Mouse (Mus musculus): Measurements from ENCODE around the gene Zfp759. TPM values are rescaled to one million over a fixed set of nuclear protein-coding genes. Genes with fewer than 3 reads are reported as not detected.
"Not testable (repeated sequence)": the region's sequence is repeated elsewhere in the genome, so short reads cannot be mapped to it uniquely, and the experiment has no call there.

Gene Zfp759
- 1.8 and 3.8 TPM in 2 replicates for polyA plus RNA-seq (2016; fragmentation: Nextera tagmentation; extraction: Ambion mirVana)

- not testable (repeated sequence) for H3K4me2 ChIP-seq (replicated peaks); ATAC-seq (ENCODE audit: low FRiP score, low read depth)
Measured at GRCm38 (mm10) chr13:67121360-67121759, at the start of gene Zfp759. Zfp759 (plus strand) TSS chr13:67121660.

GRCm38 (mm10) chr13:67072786-67073185, 48.7 kb upstream of the Zfp759 start:
- H3K27ac ChIP-seq = no peak overlapping the region
- no peak overlapping the region for H3K9ac ChIP-seq
- no peak for ATAC-seq (ENCODE audit: low FRiP score, low read depth)
- H3K4me2 ChIP-seq (replicated peaks) = no peak overlapping the region
- no peaks in the 10 kb centered on the region for H3K27me3 ChIP-seq (replicated peaks)
- no peaks in the 10 kb centered on the region for H3K4me1 ChIP-seq
- 93% methylated on average over 2 of the region's 2 CpGs for WGBS
- H3K4me3 ChIP-seq = no peak overlapping the region
- peaks cover 51% of the 10 kb centered on the region for H3K36me3 ChIP-seq
- H3K9me3 ChIP-seq = peaks cover 47% of the 10 kb centered on the region

More at GRCm38 (mm10) chr13:67121360-67121759, at the start of gene Zfp759:
- H3K27me3 ChIP-seq (replicated peaks); H3K4me1 ChIP-seq; H3K27ac ChIP-seq; H3K9ac ChIP-seq; H3K9me3 ChIP-seq; H3K4me3 ChIP-seq; H3K36me3 ChIP-seq: not testable (repeated sequence)

- H3K4me2 ChIP-seq (replicated peaks) = no peak overlapping the region
- H3K27me3 ChIP-seq (replicated peaks) = no peaks in the 10 kb centered on the region
- H3K4me3 ChIP-seq = no peak overlapping the region
- no peak overlapping the region for H3K9ac ChIP-seq
- ATAC-seq (ENCODE audit: low FRiP score, low read depth) = no peak
- H3K36me3 ChIP-seq = peaks cover 35% of the 10 kb centered on the region
- H3K4me1 ChIP-seq = peaks cover 3% of the 10 kb centered on the region; the same call in 1 of the 2 replicates
- H3K9me3 ChIP-seq = peaks cover 23% of the 10 kb centered on the region
- no peak overlapping the region for H3K27ac ChIP-seq
- 97% methylated on average over 2 of the region's 2 CpGs for WGBS
Measured at GRCm38 (mm10) chr13:67077244-67077643, 44.2 kb upstream of the Zfp759 start.

- WGBS = under 1% methylated on average over 24 of the region's 24 CpGs
- peak; percentile 98 for ATAC-seq (ENCODE audit: low FRiP score, low read depth)
- Histone ChIP-seq H3K4me3 (peak overlapping the region; percentile 68), H3K4me2 (replicated peaks) (peak overlapping the region; percentile 77), H3K27me3 (replicated peaks) (no peaks in the 10 kb centered on the region), H3K4me1 (peaks cover 3% of the 10 kb centered on the region; the same call in 1 of the 2 replicates), H3K36me3 (peaks cover 12% of the 10 kb centered on the region; the same call in 1 of the 2 replicates), H3K9me3 (peaks cover 2% of the 10 kb centered on the region; the same call in 1 of the 2 replicates), H3K9ac (peak overlapping the region; percentile 64), H3K27ac (peak overlapping the region; percentile 32; the same call in 1 of the 2 replicates)
Measured at GRCm38 (mm10) chr13:67081142-67081713, 40.2 kb upstream of the Zfp759 start.

GRCm38 (mm10) chr13:67081946-67082345, 39.5 kb upstream of the Zfp759 start:
- Histone ChIP-seq H3K36me3 (peaks cover 11% of the 10 kb centered on the region; the same call in 1 of the 2 replicates), H3K4me3 (no peak overlapping the region), H3K27ac (no peak overlapping the region), H3K9ac (no peak overlapping the region), H3K27me3 (replicated peaks) (no peaks in the 10 kb centered on the region), H3K4me1 (peaks cover 3% of the 10 kb centered on the region; the same call in 1 of the 2 replicates), H3K9me3 (no peaks in the 10 kb centered on the region; the same call in 1 of the 2 replicates), H3K4me2 (replicated peaks) (peak overlapping the region; percentile 77)
- 77% methylated on average over 1 of the region's 1 CpGs for WGBS
- ATAC-seq (ENCODE audit: low FRiP score, low read depth) = no peak

GRCm38 (mm10) chr13:67090154-67090553, 31.3 kb upstream of the Zfp759 start:
- H3K4me3 ChIP-seq = no peak overlapping the region
- no peaks in the 10 kb centered on the region for H3K4me1 ChIP-seq
- WGBS = 86% methylated on average over 1 of the region's 1 CpGs
- H3K27ac ChIP-seq = no peak overlapping the region
- H3K4me2 ChIP-seq (replicated peaks) = no peak overlapping the region
- no peak for ATAC-seq (ENCODE audit: low FRiP score, low read depth)
- no peaks in the 10 kb centered on the region for H3K27me3 ChIP-seq (replicated peaks)
- H3K36me3 ChIP-seq = no peaks in the 10 kb centered on the region
- H3K9me3 ChIP-seq = no peaks in the 10 kb centered on the region
- H3K9ac ChIP-seq = no peak overlapping the region

- no peaks in the 10 kb centered on the region for H3K36me3 ChIP-seq
- WGBS = 92% methylated on average over 10 of the region's 10 CpGs
- no peak within 1 kb of the TSS for H3K4me2 ChIP-seq (replicated peaks)
- no peak within 1 kb of the TSS for H3K9ac ChIP-seq
- H3K9me3 ChIP-seq = no peaks in the 10 kb centered on the region
- H3K27me3 ChIP-seq (replicated peaks) = no peaks in the 10 kb centered on the region
- H3K4me3 ChIP-seq = no peak within 1 kb of the TSS
- no peaks in the 10 kb centered on the region for H3K4me1 ChIP-seq
- no peak within 1 kb of the TSS for H3K27ac ChIP-seq
- no peak for ATAC-seq (ENCODE audit: low FRiP score, low read depth)
Measured at GRCm38 (mm10) chr13:67097876-67098275, 23.6 kb upstream of the Zfp759 start, which contains the start of gene Zfp708. Zfp708 (minus strand) TSS chr13:67097976.

- peak overlapping the region; percentile 54 for H3K4me3 ChIP-seq
- no peaks in the 10 kb centered on the region for H3K27me3 ChIP-seq (replicated peaks)
- H3K9me3 ChIP-seq = no peaks in the 10 kb centered on the region
- ATAC-seq (ENCODE audit: low FRiP score, low read depth) = no peak; the same call in 1 of the 2 replicates
- peak overlapping the region; percentile 53 for H3K9ac ChIP-seq
- H3K36me3 ChIP-seq = peaks cover 6% of the 10 kb centered on the region; the same call in 1 of the 2 replicates
- no peak overlapping the region for H3K27ac ChIP-seq
- WGBS = 69% methylated on average over 9 of the region's 9 CpGs
- H3K4me1 ChIP-seq = peaks cover 3% of the 10 kb centered on the region
- H3K4me2 ChIP-seq (replicated peaks) = peak overlapping the region; percentile 77
Measured at GRCm38 (mm10) chr13:67107681-67108080, 13.8 kb upstream of the Zfp759 start.

- peak; percentile 98 for ATAC-seq (ENCODE audit: low FRiP score, low read depth)
- Histone ChIP-seq H3K4me2 (replicated peaks) (peak within 1 kb of the TSS; percentile 77), H3K4me3 (peak within 1 kb of the TSS; percentile 54), H3K9ac (peak within 1 kb of the TSS; percentile 53), H3K36me3 (peaks cover 6% of the 10 kb centered on the region; the same call in 1 of the 2 replicates), H3K27me3 (replicated peaks) (no peaks in the 10 kb centered on the region), H3K4me1 (peaks cover 3% of the 10 kb centered on the region), H3K9me3 (no peaks in the 10 kb centered on the region), H3K27ac (no peak within 1 kb of the TSS)
- under 1% methylated on average over 17 of the region's 17 CpGs for WGBS
Measured at GRCm38 (mm10) chr13:67108194-67108820, 13.2 kb upstream of the Zfp759 start, which contains the start of gene Gm28557. Gm28557 (minus strand) TSS chr13:67108604.

- Histone ChIP-seq H3K4me3 (peak overlapping the region; percentile 54), H3K27ac (no peak overlapping the region), H3K9ac (no peak overlapping the region), H3K4me1 (peaks cover 3% of the 10 kb centered on the region), H3K27me3 (replicated peaks) (no peaks in the 10 kb centered on the region), H3K4me2 (replicated peaks) (peak overlapping the region; percentile 77), H3K36me3 (peaks cover 6% of the 10 kb centered on the region; the same call in 1 of the 2 replicates), H3K9me3 (no peaks in the 10 kb centered on the region)
- ATAC-seq (ENCODE audit: low FRiP score, low read depth) = peak; percentile 62
- 8% methylated on average over 9 of the region's 9 CpGs for WGBS
Measured at GRCm38 (mm10) chr13:67108821-67109206, 12.6 kb upstream of the Zfp759 start.

GRCm38 (mm10) chr13:67112096-67112495, 9.4 kb upstream of the Zfp759 start:
- H3K9ac ChIP-seq = no peak overlapping the region
- H3K9me3 ChIP-seq = no peaks in the 10 kb centered on the region
- no peak overlapping the region for H3K4me2 ChIP-seq (replicated peaks)
- no peak overlapping the region for H3K27ac ChIP-seq
- H3K4me3 ChIP-seq = no peak overlapping the region
- H3K27me3 ChIP-seq (replicated peaks) = no peaks in the 10 kb centered on the region
- no peaks in the 10 kb centered on the region for H3K36me3 ChIP-seq
- ATAC-seq (ENCODE audit: low FRiP score, low read depth) = no peak
- 84% methylated on average over 12 of the region's 12 CpGs for WGBS
- H3K4me1 ChIP-seq = peaks cover 3% of the 10 kb centered on the region

- Histone ChIP-seq H3K4me2 (replicated peaks) (no peak overlapping the region), H3K4me1 (no peaks in the 10 kb centered on the region), H3K9me3 (no peaks in the 10 kb centered on the region), H3K36me3 (no peaks in the 10 kb centered on the region), H3K27me3 (replicated peaks) (no peaks in the 10 kb centered on the region), H3K27ac (no peak overlapping the region), H3K9ac (no peak overlapping the region), H3K4me3 (no peak overlapping the region)
- WGBS = 89% methylated on average over 2 of the region's 2 CpGs
- ATAC-seq (ENCODE audit: low FRiP score, low read depth) = no peak
Measured at GRCm38 (mm10) chr13:67113287-67113686, 8.2 kb upstream of the Zfp759 start.

All from neural tube, embryonic 12.5 days (tissue).